Mouse (Mus musculus): ENCODE data around the gene Sardh.

GRCm38 (mm10) chr2:27187531-27187930 is 60.6 kb downstream of the Sardh start:
- no peak for TF ChIP-seq POLR2A (IDR thresholded peaks at IDR 0.05; ENCODE audit: insufficient read depth, low read depth, low read length)
- no peak for TF ChIP-seq CTCF (IDR thresholded peaks at IDR 0.05; ENCODE audit: insufficient read depth, low read depth, low read length)
